Mouse (Mus musculus) E14TG2a.4 (cell line): ENCODE measurements at regions not wholly inside any gene's neighbourhood (a gene's known extent, or its start where the extent isn't known, plus 50 kb on each side); places are given as distances from the start of the nearest gene placed in this dataset.

Source experiments
- NANOG ChIP-seq: IDR thresholded peaks from 2 replicates; pipeline ENCODE4 v1.6.1; 2014; ENCODE audit warnings: borderline replicate concordance, low read length, mixed read lengths
- POU5F1 ChIP-seq: IDR thresholded peaks from 2 replicates; pipeline ENCODE4 v1.6.1; 2014; ENCODE audit warnings: low read length, borderline replicate concordance

DNA sequence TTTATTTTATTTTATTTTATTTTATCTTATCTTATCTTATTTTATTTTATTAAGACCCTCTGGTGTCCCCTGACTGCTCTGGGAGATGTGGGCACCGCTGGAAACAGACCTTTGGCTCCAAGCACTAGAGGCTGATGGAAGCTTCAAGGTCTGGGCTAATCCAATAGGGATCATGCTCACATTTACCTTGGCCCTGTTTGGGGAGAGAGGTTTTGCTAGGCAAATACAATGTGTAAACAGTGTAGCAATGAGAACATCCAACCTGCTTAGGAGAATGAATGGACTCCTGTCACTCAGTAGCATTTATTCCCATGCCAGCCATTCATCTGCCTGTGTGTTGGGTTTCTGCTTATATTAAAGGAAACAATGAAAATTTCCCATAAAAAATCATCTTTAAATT lies 313.8 kb downstream of the Prdm2 start:
- TF ChIP-seq POU5F1 (no peak), NANOG (no peak)
